Mouse (Mus musculus) heart, postnatal 36 days (tissue): ENCODE results near the gene Eda. TPM values are rescaled to one million over a fixed set of nuclear protein-coding genes. Genes with fewer than 3 reads are reported as not detected.

ENCODE experiments used
- DNase-seq, 2 experiments: peaks; one replicate each; pipeline ENCODE4 v3.0.0; 2021 to 2022
- intact Hi-C: fragments of 180-260 bp; cut with DNase I; formaldehyde crosslinking; loops from one replicate; pipeline ENCODE4 v1.15.1; 2025
- total RNA-seq, 2 experiments: library from RNA; stranded (reverse); gene quantifications; 2 replicates each; pipeline ENCODE4 v1.2.3; 2021

The Eda gene
- total RNA-seq = 1 to 10 TPM; 1.5 to 2.0 TPM

DNA sequence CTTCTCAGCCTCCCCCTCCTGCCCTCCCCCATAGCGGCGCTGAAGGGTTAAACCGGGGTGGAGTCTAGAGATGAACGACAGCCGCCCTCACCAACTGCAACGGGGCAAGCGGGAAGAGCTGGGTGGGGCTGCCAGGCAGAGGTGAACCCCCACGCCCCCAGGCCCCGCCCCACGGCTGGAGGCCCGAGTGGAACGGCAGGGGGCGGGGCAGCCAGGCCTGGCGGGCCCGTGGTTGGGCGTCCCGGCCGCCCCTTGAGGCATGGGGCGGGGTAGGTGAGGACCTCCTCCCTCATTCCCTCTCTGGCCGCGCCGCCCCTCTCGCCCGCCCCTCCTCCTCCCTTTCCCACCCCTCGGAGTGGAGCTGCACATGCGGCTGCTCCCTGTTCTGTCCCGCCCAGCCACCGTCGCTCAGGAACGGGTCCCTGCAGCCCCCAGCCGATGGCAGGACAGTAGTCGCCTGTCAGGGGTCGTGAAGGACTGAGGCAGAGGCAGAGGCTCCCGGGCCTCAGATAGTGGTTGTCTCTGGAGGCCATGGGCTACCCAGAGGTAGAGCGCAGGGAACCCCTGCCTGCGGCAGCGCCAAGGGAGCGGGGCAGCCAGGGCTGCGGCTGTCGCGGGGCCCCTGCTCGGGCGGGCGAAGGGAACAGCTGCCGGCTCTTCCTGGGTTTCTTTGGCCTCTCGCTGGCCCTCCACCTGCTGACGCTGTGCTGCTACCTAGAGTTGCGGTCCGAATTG, at the start of gene Eda:
Eda (plus strand) TSS at position 357 of the 735 bp plus-strand sequence.
- intact Hi-C loops = loop anchor here (5.0 to 10.0 kb wide), 3 partner anchors 419 to 841 kb away; partner anchors contain the start of gene Efnb1
- peak; percentile 78 to 81 for DNase-seq

DNA sequence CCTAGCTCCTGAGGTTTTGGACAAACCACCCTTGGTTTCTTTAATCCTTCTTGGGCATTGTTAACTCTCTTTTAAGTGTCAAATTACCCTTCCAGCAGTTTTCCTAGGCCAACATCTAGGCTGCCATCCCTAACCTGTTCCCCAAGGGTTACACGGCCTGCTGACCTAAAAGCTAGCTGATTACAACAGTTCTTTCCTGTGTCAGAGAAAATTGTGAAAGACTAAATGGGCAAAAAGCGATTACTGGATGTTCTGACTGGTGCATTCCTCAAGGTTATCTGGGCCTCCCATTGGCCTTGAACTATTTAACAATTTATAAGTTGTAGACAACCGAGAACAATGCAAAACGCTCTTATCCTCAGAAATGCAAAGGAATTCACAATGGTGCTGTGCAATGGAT, 14.4 kb upstream of the Eda start:
- intact Hi-C loops = no loop called here
- DNase-seq = no peak

DNA sequence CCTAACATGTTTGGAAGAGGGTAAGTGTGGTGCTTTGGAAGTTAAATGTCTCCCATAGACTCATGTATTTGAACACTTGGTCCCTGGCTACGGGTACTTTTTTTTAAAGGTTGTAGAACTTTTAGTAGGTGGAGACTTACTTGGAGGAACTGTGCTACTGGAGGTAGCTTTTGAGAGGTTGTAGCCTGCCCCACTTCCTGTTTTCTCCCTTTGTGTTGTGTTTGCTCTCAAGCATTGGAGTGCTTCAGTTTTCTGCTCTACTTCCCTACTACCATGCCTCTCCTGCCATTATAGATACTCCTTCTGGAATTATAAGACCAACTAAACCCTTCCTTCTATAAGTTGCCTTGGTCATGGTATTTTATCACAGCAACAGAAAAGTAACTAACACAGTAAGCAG, 5.3 kb upstream of the Eda start:
- no peak for DNase-seq
- intact Hi-C loops = loop anchor here (10.0 kb wide), 2 partner anchors 425 to 835 kb away; partner anchors contain the start of gene Efnb1

DNA sequence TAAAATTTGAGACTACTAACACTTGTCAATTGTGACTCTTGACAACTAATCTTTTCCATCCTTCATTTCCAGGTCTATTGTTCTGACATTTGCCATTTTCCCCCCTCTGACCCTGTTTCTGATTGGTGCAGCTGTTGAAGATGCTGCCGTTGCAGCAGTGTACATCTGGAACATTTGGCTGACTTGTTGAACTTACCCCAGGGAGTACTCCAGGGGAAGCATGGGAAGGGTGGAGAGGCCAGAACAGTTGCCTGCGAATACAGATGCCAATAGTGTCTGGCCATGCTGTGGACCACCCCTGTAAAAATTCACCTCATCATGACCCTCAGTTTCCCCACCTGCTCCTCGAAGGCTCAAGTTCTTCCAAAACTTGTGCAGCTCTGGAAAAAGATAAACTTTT, 1.0 kb upstream of the Eda start:
- intact Hi-C loops = loop anchor here (10.0 kb wide), 2 partner anchors 420 to 840 kb away; partner anchors contain the start of gene Efnb1
- DNase-seq = peak; percentile 3 to 15

DNA sequence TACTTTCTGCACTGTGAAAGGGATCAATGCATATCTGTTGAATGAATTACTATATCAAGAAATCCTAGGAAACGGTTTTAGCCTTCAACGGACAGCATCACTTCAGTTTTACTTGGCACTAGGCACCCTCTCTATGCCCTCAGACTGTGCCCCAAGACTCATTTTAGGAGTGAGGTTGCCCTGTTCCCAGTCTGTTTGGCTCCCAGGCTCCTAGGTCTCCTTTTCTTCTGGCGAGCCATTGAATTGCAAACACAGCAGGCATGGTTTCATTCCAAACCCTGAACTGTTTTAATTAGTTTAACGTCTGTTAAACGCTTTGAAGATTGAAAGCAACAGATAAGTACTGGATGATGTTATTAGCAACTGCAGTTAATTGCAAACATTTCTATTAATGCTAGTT, 603 bp upstream of the Eda start:
- intact Hi-C loops = loop anchor here (5.0 to 10.0 kb wide), 3 partner anchors 420 to 840 kb away; partner anchors contain the start of gene Efnb1
- DNase-seq = no peak

DNA sequence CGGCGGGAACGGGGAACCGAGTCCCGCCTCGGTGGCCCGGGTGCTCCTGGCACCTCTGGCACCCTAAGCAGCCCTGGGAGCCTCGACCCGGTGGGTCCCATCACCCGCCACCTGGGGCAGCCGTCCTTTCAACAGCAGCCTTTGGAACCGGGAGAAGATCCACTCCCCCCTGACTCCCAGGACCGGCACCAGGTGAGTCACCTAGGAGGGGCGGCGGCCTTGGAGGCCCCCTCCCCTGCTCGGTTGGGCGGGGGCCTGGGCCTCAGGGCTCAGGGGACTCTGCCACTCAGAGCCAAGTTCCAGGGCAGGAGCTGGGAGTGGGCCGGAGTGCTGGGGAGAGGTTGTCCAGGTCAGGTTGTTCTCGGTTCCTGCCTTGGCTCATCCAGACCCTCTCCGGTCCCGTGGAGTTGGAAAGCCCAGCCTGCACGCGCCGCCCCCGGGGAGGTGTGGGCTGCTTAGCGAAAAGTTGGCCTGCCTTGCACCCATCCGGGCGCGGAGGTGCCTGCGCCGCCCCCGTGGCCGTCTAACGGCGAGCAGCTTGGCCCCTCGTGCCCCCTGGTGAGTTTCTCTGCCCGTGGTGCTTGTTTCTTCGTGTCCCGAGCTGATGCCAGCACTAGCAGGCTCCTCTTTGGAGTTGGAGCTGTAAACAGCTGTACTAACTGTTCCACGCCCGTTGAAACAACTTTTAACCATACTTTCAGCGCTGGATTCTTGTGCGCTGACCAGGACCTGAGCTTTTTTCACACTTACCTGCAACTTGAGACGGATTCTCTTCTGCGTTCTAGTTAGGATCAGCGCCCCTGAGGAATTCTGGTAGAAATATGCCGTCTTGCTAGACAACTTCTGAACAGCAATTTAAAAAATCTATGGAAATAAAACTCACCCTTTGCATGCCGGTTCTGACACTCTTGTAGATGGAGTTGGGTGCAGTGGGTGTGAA, 849 bp downstream of the Eda start:
- peak; percentile 18 to 26 for DNase-seq
- intact Hi-C loops = loop anchor here (1.0 to 10.0 kb wide), 4 partner anchors 123 to 841 kb away; partner anchors contain the start of gene Efnb1

DNA sequence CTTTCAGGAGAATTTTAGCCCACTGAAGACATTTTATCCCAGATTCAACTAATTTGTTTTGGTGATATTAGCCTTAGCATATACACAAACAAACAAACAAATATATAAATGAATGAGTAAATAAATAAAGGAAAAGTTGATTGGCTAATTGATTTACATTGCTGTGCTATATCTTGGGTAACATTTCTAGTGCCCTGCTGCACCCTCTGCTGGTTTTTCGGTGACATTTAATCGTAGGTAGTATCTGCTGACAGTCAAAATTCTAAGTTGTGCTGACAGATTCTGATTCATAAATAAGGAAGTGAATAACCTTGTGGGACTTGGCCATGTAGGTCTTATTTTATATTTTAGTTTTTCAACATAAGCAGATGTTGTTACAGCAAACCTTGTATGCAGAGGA, 2.9 kb downstream of the Eda start:
- DNase-seq = no peak
- intact Hi-C loops = loop anchor here (5.0 to 10.0 kb wide), 3 partner anchors 416 to 844 kb away; partner anchors contain the start of gene Efnb1

DNA sequence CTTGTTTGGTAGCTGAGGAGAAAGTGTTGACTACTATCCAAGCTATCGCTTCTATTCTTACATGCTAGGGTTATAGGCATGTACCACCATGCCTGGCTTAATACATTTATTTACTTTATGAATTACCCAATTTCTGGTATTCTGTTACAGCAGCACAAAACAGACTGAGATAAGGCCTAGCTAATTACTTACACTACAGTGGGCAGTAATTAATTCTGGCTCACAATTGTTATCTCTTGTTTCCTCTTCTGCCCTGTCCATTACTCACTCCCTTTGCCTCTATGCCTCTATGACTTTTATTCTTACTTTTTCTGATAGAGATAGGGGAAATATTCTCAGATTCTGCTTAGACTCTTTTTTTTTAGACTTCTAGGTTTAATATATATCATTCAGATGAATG, 18.0 kb downstream of the Eda start:
- DNase-seq = no peak
- intact Hi-C loops = no loop called here

DNA sequence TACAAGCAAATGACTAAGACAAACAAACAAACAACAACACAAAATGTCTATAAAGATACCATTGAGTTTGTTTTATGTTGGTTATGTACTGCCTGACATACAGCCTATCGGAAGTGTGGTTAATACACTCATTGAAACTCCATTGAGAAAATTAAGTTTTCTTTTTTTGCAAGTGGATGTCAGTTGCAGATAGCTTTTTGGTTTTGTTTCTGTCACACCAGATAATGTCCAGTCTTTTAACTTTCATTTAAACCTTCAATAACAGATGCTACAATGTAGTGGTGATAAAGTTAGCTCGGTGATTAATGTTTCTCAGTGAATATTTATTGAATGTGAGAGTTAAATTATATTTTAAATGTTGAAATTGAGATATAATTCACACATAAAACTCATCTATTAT, 23.9 kb downstream of the Eda start:
- no peak for DNase-seq

DNA sequence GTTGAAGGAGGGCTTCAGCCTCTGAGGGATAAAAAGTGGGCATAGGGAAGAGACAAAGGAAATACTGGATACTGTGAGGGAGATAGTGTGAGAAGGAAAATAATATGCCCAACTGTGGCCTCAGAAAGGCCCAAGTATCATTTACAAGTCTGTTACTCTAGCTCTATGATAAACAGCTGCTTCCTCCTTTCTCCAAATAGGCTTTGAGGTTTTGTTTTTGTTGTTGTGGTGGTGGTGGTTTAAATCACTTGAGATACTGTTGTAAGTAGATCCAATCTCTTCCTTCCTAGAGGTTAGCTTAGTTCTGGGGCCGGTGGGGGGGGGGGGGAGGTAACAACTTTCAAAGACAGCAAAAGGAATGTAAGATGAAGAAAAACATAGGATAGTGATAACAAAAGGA, 143.0 kb downstream of the Eda start:
- intact Hi-C loops = no loop called here
- no peak for DNase-seq

More for the DNA sequence above, 23.9 kb downstream of the Eda start:
- intact Hi-C loops = no loop called here

DNA sequence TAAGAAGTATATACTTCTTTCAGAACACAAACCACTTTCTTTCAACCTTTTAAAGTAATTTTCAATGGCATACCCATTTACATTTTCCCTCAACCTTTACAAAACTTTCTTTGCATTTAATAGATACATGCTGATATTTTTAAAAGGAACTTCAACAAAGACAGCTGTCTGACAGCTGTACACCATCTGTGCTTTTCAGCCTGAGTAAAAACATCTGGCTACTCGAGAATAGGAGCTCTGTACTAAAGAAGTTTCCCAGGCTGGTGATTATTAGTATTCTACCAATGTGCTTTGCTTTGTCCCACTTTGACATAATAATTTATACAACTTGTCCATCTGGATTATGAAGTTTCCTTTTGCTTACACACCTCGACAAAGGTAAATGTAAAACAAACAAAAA, 219.9 kb downstream of the Eda start:
- intact Hi-C loops = no loop called here
- no peak for DNase-seq

DNA sequence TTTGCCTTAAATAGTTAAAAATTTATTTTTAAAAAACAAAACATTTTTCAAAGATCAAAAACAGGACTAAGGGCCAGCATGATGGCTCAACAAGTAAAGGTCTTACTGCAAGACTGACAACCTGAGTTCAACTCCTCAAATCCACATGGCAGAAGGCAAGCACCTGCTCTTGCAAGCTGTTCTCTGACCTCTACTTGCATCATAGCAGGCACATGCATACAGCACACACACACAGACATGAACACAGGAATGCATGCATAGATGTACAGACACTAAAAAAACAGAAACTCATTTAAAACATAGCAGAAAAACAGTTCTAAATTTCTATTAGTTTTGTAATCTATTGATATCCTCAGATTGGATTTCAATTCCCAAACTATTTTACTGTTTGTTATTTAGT, 338.2 kb downstream of the Eda start:
- no peak for DNase-seq
- intact Hi-C loops = no loop called here

DNA sequence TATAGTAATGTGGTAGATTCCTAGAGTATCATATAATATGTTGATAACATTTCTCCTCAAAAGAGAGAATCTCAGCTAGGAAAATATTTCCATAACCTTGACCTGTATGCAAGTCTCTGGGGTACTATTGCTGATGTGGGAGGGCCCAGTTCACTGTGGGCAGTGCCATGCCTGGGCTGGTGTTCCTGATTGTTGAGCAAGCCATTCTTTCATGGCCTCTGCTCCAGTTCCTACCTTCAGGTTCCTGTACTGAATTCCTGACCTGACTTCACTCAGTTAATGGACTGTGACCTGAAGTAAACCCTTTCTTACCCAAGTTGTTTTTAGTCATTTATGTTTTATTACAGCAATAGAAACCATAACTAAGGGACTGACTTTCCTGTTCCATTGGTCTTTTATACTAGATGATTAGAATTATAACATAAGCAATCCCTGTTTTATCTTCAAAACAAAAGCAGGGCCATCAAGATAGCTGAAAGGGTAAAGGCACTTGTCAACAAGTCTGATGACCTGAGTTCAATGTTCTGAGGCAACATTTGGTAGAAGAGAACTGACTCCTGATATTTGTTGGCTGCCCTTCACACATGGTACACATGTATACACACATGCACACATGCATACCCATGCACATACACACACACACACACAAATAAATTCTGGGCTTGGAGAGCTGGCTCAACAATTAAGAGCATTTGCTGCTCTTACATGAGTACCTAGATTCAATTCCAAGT, 338.9 kb downstream of the Eda start:
- DNase-seq = no peak
- intact Hi-C loops = no loop called here

DNA sequence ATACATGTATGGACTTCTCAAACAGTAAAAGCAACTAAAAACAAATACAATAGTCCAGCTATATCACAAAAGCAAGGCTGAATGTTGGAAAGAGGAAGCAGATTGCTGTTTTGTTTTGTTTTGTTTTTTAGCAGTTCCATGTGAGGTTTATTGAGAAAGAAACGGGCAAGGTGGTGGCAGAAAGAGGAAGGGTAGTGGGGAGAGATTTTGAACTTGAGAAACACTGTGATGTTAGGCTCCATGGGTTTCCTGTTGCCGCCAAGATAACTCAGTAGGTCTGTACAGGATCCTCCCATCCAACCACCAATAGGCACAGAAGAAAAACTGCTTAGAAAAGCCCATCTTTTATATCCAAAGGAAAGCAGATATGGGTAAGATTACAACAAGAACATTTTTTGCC, 365.3 kb downstream of the Eda start:
- no peak for DNase-seq
- intact Hi-C loops = no loop called here

DNA sequence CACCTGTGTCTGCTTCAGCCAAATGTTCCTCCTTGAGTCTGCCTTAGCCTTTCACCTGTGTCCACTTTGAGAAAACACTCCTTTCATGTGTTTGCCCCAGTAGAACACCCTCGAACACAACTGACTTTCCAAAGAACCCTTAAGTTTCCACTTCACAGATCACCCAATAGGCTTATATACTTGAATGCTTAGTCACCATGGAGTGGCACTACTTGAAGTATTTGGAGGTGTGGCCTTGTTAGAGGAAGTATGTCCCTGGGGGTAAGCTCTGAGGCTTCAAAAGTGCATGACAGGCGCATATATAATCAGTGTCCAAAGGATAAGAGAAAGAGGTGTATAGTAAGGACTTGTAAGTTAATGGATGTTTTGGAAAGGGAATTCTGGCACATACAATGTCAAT, 369.0 kb downstream of the Eda start:
- intact Hi-C loops = no loop called here
- no peak for DNase-seq

DNA sequence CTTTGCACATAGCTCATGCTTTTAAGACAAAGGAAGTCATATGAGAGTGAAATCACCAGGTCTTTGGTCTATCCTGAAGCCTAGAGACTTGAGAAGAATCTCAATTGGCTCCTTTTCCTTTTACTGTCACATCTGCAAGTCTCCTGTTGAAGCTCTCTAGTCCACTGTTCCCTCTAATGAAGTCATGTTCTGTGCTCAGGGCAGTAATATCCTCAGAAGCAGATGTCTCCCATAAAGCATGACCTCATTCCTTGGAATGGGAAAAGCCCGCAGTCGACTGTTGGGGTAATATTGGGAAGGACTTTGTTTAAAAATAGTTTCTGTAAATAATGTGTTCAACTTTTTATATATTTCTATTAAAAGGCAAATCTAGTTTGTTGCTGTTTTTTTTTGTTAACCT, 381.6 kb downstream of the Eda start:
- intact Hi-C loops = no loop called here
- DNase-seq = no peak

DNA sequence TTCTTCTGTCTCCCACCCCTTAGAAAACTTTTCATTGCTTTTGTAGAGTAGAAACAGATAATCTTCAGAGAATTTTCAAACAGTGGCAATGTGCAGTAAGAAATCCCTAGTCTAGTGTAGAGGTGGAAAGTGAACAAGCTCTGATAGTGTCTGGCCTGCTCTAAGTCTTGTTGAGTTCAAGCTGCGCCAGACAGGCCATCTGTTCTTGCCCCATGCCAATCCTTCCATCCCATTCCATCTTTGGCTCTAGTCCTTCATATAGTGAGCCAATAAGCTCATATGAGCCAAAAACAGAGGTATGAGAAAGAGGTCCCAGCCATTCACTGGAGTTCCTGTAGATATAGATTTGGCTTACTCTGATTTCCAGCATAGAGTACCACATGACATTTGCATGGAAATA, 414.5 kb downstream of the Eda start:
- no peak for DNase-seq
- intact Hi-C loops = loop anchor here (10.0 kb wide), 1 partner anchor 415 kb away; the partner anchor contains the start of gene Eda

DNA sequence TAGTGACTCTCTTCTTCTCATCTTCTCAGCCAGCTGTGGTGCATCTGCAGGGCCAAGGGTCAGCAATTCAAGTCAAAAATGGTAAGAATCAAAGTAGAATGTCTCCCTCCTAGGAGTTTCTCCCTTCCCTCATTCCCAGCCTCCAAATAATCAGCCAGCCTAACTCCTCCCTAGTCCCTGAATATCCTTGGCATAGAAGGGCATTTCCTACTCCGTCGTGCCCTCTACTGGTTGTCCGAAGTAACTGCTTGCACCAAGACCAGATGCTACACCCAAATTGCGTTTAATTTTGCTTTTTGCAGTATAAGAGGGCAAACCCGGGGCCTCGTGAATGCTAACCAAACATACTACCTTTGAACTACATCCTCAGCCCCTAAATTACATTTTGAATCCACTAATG, 416.9 kb downstream of the Eda start:
- DNase-seq = peak; percentile 9 to 11
- intact Hi-C loops = loop anchor here (1.0 to 10.0 kb wide), 2 partner anchors 418 to 539 kb away; partner anchors contain the start of gene Eda

DNA sequence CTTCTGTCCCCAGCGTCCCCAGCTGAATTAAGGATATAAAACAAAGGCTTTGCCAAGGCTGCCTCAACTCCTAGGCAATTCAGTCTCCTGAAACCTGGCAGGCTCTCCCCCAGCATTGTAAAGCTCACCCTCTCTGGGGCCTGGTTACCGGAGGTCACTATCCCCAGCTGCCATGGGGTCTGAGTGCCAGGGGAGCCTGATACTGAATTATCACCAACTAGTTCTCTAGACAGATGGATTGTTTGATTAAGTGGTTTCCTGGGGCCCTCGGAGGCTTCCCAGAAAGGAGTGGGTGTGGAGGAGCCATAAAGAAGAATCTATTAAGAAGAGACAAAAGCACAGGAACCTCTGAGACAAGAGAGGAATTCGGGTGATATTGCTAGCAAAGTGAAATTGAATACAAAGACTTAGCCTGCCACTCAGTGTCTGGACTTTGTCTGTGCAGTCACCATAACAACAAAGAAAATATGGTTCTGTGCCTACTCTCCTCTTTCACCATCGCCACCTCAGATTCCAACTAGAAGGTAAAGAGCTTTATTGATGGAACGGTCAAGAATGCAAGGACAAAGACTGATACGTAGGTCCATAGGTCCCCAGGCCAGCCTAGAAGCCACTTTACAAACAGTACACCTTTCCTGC, 418.9 kb downstream of the Eda start:
- intact Hi-C loops = loop anchor here (2.0 to 10.0 kb wide), 2 partner anchors 86 to 420 kb away; partner anchors contain the start of gene Eda
- no peak for DNase-seq

DNA sequence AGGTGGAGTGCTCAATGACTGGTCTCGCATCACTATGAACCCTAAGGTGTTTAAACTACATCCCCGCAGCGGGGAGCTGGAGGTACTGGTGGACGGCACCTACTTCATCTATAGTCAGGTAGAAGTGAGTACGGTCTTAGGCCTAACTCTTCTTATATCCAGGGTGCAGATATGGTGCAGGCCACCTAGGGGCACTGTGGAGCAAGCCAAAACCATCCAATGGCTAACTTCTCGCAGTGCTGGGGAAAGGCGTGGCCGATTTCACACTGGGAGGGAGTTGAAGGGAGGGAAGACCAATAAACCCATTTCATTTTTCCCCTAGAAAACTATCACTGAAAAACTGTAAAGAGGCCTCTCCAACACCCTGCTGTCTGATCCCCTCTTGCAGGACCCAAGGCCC, 419.6 kb downstream of the Eda start:
- intact Hi-C loops = loop anchor here (2.0 to 10.0 kb wide), 2 partner anchors 86 to 420 kb away; partner anchors contain the start of gene Eda
- DNase-seq = peak in 1 of 2 experiments; percentile 2
